ENCODE assay signal across 7 mouse cellular contexts in the genomic region with DNA sequence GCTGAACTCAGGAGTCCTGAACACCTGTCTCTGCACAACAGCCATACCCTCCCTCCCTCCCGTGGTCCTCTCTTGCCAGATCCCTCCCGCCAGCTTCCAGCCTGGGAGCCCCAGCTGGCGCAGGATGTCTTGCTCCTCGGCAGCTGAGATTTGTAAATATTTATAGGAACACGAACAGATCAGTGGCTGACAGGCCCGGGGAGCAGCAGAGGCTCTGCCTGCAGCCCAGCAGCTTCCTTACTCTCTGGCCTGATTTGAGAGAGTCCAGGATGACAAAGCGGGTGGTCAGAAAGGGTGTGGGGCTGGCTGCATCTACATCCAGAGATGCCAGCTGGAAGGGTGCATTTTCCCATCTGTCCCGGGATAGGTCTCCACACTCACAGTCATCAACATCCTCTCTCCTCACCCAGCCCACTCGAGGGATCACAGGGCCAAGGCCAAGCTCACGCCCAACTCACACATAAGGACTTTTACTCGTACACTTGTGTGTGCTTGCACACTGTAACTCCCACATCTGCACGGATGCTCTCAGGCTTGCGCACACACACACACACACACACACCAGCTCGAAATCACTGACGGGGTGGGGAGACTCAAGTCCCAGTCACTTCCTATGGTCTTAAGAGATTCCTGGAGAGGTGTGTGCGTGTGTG. TPM values are rescaled to one million over a fixed set of nuclear protein-coding genes. Genes with fewer than 3 reads are reported as not detected.
DNase-seq lines count a peak whose midpoint lies in the region; ATAC-seq lines count a peak whose summit lies in the region.

No protein-coding gene starts in this region.

- no peak overlapping the region for H3K4me2 ChIP-seq in lung, embryonic 16.5 days (ENCODE audit: low read depth, low read length)

- intact Hi-C loops in heart, postnatal 10 days (cut with DNase I) = no loop called here

- peak; percentile 15 for DNase-seq in right cerebral cortex, postnatal 25 days
- DNase-seq in right cerebral cortex, postnatal 36 days (ENCODE audit: low spot score in 2 of 2) = no peak
- DNase-seq in heart, postnatal 10 days = peak; percentile 53 to 69
- DNase-seq in yolk sac, embryonic 10.5 days (ENCODE audit: low spot score) = peak; percentile 60
- no peak for DNase-seq in cerebellum, adult 11-12 months
- DNase-seq in adipocyte (ENCODE audit: low spot score) = no peak

- no peaks in the 10 kb centered on the region for H3K9me3 ChIP-seq in lung, embryonic 16.5 days (ENCODE audit: control insufficient read depth, low read length)

- ATAC-seq in lung, embryonic 16.5 days (ENCODE audit: low read depth) = peak; percentile 94

- no peaks in the 10 kb centered on the region for H3K36me3 ChIP-seq in lung, embryonic 16.5 days (ENCODE audit: control insufficient read depth, insufficient read depth, low read length)

- no peak overlapping the region for H3K4me3 ChIP-seq in lung, embryonic 16.5 days (ENCODE audit: low read length)

- 0 out of 2 replicates have a peak overlapping the region, but pooled peaks have one; percentile 15 for H3K27ac ChIP-seq in lung, embryonic 16.5 days (ENCODE audit: low read length)

- peaks cover 12% of the 10 kb centered on the region; the same call in 1 of the 2 replicates for H3K27me3 ChIP-seq in lung, embryonic 16.5 days (ENCODE audit: control insufficient read depth, insufficient read depth, low read depth, low read length)

- H3K9ac ChIP-seq in lung, embryonic 16.5 days (ENCODE audit: low read length) = no peak overlapping the region

- peaks cover 19% of the 10 kb centered on the region for H3K4me1 ChIP-seq in lung, embryonic 16.5 days (replicated peaks; ENCODE audit: control insufficient read depth, insufficient read depth, low read length)

- WGBS in lung, embryonic 16.5 days = 23% methylated on average over 16 of the region's 16 CpGs

RNA-seq across cellular contexts. Expression of a gene that starts 10.6 kb away (rescaled TPM):
- total RNA-seq in heart, postnatal 10 days (2021) = under 1 TPM; 0.22 to 0.34 TPM
- polyA plus RNA-seq in lung, embryonic 16.5 days (2015; fragmentation: Nextera tagmentation; extraction: Ambion mirVana) = 0.24 and 0.60 TPM in 2 replicates

RNA-seq across cellular contexts. Expression of a gene that starts 32.2 kb away (rescaled TPM):
- 1 to 10 TPM; 5.7 to 6.9 TPM for total RNA-seq in heart, postnatal 10 days (2021)
- polyA plus RNA-seq in lung, embryonic 16.5 days (2015; fragmentation: Nextera tagmentation; extraction: Ambion mirVana) = 13.7 and 14.0 TPM in 2 replicates

RNA-seq across cellular contexts. Expression of a gene that starts 56.4 kb away (rescaled TPM):
- under 1 TPM; 0.17 to 0.25 TPM for total RNA-seq in heart, postnatal 10 days (2021)
- polyA plus RNA-seq in lung, embryonic 16.5 days (2015; fragmentation: Nextera tagmentation; extraction: Ambion mirVana) = 0.18 and 0.63 TPM in 2 replicates

Comparison
In these comparisons a context has a peak if more than half of its experiments do, and no peak if none do; other contexts are left out.
1. DNase-seq: peak in right cerebral cortex, postnatal 25 days (single experiment), heart, postnatal 10 days (2 of 2) and yolk sac, embryonic 10.5 days (single experiment); none in right cerebral cortex, postnatal 36 days (0 of 2), cerebellum, adult 11-12 months (single experiment) and adipocyte (single experiment).